Mouse (Mus musculus) thymus, postnatal 25 days (tissue): ENCODE measurements at regions not wholly inside any gene's neighbourhood (a gene's known extent, or its start where the extent isn't known, plus 50 kb on each side); places are given as distances from the start of the nearest gene placed in this dataset.

Experiments
- DNase-seq: peaks from one replicate; pipeline ENCODE4 v3.0.0; 2022

DNA sequence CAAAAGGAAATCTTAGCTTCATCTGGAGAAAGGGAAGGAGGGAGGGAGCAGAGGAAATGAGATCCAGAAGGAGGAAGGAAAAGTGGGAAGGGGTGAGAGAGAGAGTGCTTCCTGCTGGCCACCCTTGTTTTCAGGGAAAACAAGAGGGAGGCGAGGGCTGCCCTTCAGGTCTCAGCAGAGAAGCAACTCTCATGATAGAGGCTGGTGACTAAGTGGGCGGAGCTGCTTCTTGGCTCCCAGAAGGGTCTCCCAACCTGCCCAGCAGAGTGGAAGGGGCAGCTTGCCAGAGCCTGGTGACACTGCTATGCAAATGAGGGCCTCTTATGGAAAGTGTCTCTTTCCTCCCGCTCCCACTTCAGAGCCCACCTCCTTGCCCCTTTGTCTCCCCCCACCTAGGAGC lies 285.8 kb downstream of the Barhl2 start:
- no peak for DNase-seq

DNA sequence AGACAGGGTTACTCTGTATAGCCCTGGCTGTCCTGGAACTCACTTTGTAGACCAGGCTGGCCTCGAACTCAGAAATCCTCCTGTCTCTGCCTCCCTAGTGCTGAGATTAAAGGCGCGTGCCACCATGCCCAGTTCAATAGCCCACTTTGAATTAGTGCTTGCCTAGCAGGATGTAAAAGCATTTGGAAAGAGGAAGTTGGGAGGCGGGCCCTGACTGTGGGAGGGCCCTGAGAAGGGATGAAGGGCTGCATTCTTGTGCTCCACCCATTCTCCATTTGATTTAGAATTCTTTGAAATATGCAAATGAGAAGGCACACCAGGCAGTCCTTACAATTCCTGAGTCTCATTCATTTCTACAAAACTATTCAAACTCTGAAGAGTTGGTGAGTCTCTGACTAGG lies 287.6 kb downstream of the Barhl2 start:
- no peak for DNase-seq

DNA sequence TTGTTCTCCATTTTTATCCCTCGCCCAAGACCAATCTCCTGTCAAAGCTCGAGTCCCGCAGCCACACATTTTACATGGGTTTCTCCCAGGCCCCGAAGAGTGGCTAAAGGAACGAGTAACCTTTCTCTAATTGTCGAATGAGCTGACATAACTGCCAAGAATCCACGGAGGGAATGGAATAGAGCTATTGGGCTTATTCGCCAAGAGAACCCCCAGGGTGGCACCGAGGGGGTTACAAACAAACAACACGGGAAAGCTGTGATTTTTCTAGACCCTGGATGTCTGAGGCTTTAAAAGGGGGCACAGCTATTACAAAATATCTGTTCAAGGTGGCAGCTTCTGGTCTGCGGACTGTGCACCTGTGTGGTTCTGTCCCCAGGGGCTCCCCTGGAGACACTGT lies 290.4 kb downstream of the Barhl2 start:
- no peak for DNase-seq

DNA sequence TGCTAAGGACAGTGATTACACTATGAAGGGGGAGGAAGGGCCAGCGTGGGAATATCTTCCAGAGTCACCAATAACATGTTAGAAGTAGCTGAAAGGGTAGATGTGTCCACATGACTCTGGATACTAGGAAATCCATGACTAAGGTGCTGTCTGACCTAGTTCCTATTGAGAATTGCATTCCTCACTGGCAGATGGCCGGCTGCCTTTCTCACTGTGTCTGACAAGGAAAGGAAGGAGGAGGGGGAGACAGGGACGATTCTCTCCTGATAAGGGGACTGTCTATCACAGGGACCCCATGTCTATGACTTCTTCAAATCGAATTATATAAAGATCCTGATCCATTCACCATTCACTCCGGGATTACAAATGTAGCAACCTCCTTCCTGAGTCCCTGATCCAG lies 289.9 kb downstream of the Zfp326 start:
- no peak for DNase-seq

DNA sequence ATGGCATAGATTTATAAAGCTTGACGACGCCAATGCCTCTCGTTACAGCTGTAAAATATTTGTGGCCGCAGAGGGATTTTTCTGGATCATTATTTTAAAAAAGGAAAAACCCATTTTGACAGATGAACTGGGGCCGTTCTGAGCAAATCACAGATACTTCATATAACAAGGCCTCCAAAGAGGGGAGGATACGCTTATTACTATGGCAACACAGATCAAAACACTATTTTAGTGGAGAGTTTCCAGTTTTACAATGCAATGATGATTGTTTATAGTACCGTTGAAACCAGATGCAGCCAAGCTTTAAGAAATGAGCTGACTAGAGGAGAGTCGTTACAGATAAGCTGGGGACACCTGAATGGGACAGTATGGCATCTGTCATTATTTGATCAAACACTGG lies 287.8 kb downstream of the Zfp326 start:
- no peak for DNase-seq

DNA sequence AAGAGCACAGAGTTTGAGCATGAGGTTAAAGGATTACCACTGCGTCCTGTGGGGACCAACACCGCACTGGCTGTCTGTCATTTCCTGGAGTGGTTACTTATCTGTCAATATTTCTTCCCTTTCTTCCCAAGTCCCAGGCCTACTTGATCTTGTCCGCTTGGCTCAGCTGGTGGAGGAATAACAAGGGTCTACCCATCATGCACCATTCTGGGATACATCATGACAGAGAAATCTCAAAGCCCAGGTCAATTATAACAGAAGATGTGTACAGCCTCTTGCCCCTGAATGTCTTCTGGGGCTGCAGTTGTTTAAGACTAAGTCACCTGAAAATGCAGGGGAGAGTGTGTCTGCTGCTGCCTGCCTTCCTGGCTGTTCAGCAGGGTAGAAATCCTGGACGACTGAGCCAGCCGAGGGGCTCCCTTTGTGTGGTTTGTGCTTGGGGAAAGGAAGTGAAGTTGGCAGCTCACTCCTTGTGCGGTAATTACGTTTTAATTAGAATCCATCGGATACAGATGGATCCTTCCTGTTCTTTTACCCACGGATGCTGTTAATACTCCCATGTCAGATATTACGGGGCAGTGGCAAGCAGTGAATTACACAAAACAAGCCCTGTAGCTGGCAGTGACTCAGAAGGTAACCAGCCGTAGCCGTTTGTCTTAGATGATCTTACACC lies 286.8 kb downstream of the Zfp326 start:
- no peak for DNase-seq

DNA sequence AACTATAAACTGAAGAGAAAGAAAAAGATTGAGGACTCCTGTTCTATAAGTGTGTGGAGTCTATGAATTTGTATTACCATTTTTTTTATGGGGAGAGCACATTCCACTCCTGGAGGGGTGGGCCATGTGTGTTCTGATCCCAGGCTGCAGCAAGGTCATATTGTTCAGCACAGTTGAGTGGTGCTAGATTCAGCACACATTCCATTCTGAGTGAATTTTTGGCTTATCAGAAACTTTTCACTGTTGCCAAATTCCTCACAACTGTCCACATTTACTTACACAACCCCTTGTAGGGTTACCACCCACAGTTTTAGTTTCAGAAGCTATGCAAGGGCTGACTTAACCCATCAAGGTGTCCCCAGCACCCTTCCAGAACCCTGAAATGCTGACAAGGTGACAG lies 262.7 kb downstream of the Zfp326 start:
- no peak for DNase-seq

DNA sequence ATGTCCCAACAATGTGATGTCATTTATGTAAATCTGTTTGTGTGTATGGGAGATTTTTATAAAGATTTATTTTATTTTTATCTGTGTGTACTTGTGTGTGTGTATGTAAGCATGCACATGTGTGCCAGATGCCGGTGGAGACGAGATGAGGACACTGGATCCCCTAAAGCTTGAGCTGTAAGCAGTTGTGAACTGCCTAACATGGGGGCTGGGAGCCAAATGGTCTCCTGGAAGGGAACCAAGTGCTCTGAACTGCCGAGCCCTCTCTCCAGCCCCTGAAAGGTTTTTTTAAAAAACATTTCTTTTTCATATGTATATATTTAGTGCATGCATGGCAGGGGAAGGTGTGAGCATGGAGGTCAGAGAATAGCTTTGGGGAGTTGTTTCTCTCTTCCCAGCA lies 246.6 kb downstream of the Zfp326 start:
- no peak for DNase-seq

DNA sequence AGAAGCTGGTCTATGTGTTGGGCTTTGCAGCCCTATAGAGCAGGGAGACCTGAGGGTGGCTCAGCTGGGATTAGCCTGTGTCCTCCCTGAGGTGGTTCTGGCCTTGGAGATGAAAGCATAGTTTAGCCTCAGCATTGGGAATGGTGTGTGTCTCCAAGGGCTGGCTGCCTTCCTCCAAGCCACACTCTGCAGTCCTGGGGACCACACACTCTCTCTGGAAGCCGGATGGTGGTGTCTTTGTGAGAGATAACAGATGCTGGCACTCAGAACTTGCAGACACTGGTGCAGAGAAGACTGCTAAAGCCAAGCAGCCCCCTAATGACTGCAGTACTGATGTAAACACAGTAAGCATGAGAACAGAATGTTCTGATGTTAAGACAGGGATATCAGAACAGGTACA lies 243.2 kb downstream of the Zfp326 start:
- DNase-seq: no peak

DNA sequence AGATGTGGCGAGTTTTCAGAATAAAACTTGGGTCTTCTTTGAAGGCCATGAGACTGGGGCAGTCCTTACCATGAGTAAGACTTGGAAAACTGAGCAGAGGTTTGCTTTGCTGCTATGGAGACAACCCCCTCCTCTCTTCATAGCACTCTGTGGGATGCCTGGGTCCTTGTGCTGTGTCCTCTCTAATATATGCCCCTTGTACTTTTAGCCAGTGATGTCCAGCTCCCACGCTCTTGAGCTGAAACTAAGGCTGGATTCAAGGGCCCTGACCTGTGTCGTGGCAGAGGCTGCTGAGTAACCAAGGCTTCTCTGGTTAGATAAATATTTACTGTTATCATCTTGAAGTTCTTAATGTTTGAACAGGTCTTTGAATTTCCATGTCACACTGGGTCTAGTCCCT lies 236.8 kb downstream of the Zfp326 start:
- DNase-seq: no peak

DNA sequence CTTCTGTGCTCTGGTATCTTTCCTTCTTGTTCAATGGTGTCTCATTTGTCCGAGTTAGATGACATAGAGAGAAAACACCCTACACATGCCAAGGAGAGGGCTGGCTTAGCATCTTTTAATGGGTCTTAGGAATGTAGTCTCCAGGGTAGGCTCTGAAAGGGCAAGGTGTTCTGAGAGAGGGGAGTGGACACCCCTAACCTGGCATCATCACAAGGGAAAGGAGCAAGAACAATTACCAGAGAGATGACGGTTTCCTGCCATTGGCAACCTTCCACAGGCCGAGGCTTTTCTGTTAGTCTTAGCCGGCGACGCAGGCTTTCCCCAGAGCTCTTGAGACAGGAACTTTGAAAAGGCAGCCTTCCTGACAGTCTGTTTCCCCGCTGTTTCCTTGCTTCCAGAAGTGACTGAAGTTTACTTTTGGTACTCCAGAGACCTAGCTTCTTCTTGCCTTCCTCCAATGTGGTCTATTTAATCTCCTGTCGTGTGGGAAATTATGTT lies 232.2 kb downstream of the Zfp326 start:
- DNase-seq: no peak

DNA sequence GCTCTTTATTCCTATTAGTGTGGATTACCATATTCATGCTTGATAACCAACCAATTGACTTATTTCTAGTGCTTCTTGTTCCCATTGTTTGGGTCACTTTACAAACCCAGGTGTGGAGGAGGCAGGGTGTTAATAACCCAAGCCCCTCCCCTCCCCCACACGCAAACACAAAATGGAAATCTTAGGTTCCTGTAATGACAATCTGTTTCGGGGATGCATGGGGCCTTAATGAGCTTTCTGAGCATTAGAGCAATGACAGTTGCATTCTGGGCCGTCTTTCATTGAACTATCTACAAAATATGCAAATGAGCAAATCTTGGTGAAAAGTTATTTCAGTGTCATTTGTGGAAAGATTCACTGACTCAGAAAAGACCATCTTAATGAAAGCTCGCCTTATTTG lies 225.9 kb downstream of the Zfp326 start:
- DNase-seq: no peak

DNA sequence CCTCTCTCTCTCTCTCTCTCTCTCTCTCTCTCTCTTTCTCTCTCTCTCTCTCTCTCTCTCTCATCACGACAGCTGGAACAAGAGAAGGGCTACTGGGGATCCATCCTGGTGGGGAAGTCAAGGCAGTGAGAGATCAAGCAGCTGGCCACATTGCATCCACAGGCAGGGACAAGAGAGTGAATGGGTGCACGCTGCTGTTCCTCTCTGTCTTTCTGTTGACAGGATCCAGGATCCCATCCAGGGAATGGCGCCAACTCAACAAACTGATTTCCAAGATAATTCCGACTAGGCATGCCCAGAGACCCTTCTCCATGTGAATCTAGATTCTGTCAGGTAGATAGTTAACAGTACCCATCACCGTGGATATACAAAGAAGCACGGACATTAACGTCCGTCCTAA lies 222.5 kb downstream of the Zfp326 start:
- no peak for DNase-seq

DNA sequence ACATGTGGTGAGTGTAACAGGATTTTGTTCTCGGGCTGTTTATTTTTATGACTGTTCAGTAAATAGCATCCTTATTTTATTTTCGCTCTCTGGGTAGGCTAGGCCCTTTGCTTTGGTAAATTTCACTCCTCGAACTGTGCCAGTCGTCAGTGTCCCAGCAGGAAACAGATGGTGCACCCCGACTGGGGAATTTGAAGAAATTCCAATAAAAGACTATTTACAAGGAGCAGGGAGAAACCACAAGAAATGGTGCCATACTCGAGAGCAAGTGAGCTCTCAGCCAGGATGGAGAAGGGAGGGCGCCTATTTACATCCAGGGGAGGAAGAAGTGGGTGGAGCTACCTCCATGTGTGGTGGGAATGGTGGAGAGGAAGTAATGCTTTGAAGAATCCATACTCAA lies 213.0 kb downstream of the Zfp326 start:
- no peak for DNase-seq

DNA sequence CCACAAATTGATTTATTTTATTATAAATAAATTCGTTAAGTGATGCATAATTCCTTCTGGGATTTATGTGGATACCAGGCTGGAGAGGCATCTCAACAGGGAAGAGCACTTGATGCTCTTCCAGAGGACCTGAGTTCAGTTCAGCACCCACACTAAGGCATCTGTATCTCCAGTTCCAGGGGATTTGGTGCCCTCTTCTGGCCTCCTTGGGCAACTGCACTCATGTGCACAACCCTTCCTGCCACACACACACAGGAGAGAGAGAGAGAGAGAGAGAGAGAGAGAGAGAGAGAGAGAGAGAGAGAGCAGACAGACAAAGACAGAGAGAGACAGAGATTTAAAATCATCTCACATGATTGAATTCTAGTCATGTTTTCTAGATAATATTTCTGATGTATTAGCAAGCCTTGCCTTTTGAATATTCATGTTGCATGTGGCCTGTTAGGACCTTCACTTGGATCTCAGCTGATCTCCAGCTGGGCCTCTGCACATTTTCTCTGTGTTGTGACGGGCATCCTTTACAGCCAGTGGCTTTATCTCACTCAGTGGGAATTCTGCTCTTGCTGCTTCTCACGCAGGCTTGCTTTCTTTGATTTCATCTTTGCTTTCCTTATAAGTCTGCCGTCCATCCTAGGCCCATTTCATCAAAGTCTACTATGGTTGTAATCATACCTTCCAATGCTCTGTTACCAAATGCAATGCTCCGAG lies 212.3 kb downstream of the Zfp326 start:
- DNase-seq: no peak

DNA sequence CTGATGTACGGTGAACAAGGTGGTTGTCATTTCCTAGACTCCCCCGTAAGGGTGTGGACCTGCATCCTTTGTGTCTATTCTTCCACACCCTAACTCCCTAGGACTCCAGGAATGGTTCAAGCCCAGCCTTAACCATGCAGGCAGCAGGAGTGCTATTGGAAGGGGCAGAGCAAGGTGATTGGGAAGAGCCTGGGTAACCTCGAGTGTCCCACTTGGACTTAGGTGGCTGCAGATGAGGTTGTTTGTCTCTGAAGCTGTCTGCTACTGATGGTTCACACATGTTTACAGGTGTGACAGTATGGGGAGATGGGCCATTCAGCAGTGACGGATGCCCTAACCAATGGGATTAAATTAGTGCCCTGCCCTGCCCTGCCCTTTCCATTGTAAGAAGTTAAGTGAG lies 207.4 kb downstream of the Zfp326 start:
- no peak for DNase-seq

DNA sequence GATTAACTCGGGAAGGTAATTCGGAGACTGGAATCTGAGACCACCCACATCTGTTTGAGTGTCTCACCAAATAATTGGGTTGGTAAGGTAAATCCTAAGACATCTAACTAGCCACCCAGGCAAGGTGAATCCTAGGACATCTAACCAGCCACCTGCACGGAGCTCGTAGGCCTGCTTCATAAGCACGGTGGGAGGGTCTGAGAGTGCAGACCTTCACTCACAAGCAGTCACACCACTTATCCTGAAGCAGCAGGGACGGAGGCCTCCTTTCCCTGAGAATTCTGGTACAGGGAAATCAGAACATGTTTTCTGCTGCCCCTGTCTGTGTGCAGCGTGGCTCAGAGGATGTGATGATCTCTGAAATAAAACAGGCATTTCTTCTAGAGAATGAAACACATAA lies 206.5 kb downstream of the Zfp326 start:
- no peak for DNase-seq

DNA sequence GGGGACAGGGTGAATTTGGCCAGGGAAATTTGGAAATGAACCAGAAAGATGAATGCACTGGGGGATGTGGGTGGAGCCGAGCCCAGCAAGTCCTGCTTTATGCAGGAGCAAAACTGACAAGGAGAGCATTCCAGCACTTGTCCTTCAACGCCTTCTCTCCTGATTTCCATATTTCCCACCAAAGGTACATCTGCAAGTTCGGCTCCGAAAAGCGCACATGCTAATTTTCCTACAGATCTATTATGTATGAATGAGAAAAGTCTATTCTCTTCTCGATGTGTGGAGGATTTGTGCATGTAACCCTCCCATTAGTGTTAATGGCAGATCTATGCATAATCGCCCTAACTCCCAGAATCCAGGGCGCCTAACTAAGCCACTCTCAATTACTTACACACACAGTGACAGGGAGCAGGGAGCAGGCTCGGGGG lies 190.8 kb downstream of the Zfp326 start:
- DNase-seq: no peak

DNA sequence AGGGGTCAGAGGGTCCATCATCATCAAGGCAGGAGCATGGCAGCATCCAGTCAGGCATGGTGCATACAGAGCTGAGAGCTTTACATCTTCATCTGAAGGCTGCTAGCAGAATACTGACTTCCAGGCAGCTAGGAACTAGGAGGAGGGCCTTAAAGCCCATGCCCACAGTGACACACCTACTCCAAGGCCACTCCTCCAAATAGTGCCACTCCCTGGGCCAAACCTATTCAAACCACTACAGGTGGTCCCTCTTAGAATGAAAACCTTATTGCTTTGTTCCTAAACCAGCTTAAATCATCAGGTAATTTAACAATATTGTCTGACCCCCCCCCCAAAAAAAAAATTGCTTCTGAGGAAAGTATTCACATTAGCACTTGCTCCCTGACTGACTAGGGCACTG lies 190.3 kb downstream of the Zfp326 start:
- DNase-seq: no peak

DNA sequence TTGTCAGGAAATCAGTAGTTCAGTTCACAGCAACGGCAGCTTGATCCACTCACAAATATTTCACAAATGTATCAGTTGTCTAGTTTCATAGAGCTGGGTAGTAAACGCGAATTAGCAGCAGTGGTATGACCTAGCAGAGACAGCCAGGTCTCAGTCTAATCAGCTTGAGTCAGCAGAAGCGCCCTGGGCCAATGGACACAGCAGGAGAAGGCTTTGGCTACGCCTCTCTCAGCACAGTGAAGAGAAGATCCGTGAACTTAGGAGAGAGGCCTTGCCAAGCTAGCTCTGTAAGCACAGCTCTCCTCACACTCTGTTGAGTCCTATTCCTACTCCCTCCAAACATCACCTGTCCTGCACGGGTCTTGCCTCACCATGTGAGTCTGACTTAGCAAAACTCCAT lies 188.0 kb downstream of the Zfp326 start:
- no peak for DNase-seq

DNA sequence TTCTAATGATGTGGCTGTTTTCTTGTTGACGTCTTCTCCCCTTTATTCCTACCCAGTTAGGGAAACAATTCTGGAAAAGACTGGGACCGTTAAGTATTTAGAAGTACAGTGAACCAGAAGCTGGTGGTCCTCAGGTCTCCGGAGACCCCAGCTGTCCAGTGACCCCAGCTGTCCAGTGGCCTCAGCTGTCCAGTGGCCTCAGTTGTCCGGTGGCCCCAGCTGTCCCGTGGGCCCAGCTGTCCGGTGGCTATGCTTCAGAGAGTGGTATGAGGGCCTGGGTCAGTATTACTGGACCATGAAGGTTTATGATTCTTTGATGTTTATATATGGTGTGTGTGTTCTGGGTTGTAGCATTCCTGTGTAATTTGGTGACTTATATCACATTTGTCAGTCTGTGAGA lies 186.6 kb downstream of the Zfp326 start:
- DNase-seq: no peak

DNA sequence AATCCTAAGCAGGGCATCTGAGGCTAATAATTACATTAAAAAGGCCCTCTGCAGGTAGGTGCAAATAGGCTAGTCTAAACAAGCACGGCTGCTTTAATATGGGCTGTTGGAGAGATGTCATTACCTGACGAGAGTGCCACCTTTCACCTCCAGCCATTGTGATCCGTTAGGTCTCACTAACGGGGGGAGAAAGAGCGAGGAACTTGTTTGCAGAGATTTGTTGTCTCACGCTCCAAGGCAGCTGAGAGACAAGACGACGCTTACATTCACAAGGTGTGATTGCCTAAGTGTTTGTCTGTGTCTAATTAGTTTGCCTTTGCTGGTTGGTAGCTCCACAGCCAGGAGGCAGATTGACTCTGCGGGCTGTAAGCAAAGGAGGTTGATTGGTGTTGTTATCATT lies 180.3 kb downstream of the Zfp326 start:
- DNase-seq: no peak

DNA sequence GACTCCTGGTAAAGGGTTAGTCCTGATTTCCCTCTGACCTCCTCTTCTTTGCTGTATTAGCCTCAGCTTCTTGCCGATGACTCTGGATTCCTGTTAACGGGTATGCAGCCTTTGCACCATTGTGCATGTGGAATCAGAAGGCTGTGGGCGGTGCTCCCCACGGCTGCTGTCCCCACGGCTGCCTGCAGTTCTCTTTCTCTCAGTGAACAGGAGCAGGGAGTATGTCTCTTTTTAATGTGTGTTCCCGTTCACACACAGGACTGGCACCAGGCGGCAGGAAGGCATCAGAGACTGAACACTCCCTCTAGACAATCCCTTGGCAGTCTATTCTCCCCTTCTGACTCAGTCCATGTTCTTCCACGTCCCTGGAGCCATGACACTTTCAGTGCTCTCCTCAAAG lies 178.9 kb downstream of the Zfp326 start:
- no peak for DNase-seq

DNA sequence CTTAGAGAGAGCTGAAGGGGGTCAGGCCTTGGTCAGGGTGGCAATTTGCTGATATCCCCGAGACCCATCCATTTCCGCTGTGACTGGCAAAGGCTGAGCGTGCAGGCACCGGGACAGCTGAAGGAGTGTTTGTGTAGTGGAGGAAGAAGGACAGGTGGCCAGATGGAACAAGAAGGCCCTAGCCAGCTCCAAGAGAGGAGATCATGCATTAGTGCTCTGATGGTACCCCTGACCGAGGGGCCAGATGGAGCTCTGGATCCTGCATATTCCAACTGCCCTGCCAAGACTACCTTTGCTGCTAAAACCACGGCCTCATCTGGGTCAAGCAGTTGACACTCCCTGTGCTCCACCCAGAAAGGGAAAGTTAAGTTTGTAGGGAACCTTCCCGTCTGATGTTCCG lies 174.7 kb downstream of the Zfp326 start:
- DNase-seq: no peak
